Mouse (Mus musculus): ENCODE data around the gene Fam102a.

Fam102a gene

GRCm38 (mm10) chr2:32547964-32548739, 13.0 kb downstream of the Fam102a start:
- no peak for DNase-seq

- no peak for DNase-seq
Observed at GRCm38 (mm10) chr2:32549171-32549570, 14.0 kb downstream of the Fam102a start.

- no peak for DNase-seq
Observed at GRCm38 (mm10) chr2:32549764-32550163, 14.6 kb downstream of the Fam102a start.

- no peak for DNase-seq
Observed at GRCm38 (mm10) chr2:32551236-32551635, 16.1 kb downstream of the Fam102a start.

- DNase-seq, result no peak
Observed at GRCm38 (mm10) chr2:32553592-32554148, 18.5 kb downstream of the Fam102a start.

- DNase-seq, result no peak
Observed at GRCm38 (mm10) chr2:32555484-32555883, 20.4 kb downstream of the Fam102a start.

- no peak for DNase-seq
Observed at GRCm38 (mm10) chr2:32556019-32556418, 20.9 kb downstream of the Fam102a start.

- DNase-seq, result no peak
Observed at GRCm38 (mm10) chr2:32559570-32559969, 24.4 kb downstream of the Fam102a start.

GRCm38 (mm10) chr2:32566536-32567063, 31.5 kb downstream of the Fam102a start:
- DNase-seq, result peak; percentile 70

- DNase-seq, result peak; percentile 73
Observed at GRCm38 (mm10) chr2:32568149-32568548, 33.0 kb downstream of the Fam102a start.

- DNase-seq, result peak; percentile 52
Observed at GRCm38 (mm10) chr2:32568941-32569340, 33.8 kb downstream of the Fam102a start.

- peak; percentile 92 for DNase-seq
Observed at GRCm38 (mm10) chr2:32570698-32571494, 35.8 kb downstream of the Fam102a start, which contains the start of gene Dpm2. Gene Dpm2, plus strand, starts transcription at chr2:32570858.

GRCm38 (mm10) chr2:32572196-32572595, 37.1 kb downstream of the Fam102a start:
- DNase-seq, result peak; percentile 61

- DNase-seq, result peak; percentile 49
Observed at GRCm38 (mm10) chr2:32574497-32574896, 39.4 kb downstream of the Fam102a start, which contains the start of gene Pip5kl1. Gene Pip5kl1, plus strand, starts transcription at chr2:32574797.

GRCm38 (mm10) chr2:32574901-32575585, 39.9 kb downstream of the Fam102a start:
- DNase-seq, result peak; percentile 75

GRCm38 (mm10) chr2:32575586-32576160, 40.5 kb downstream of the Fam102a start, which contains the start of gene 9430097D07Rik:
Gene 9430097D07Rik, minus strand, starts transcription at chr2:32575684.
- peak; percentile 79 for DNase-seq

- peak; percentile 50 for DNase-seq
Observed at GRCm38 (mm10) chr2:32576532-32576931, 41.4 kb downstream of the Fam102a start.

GRCm38 (mm10) chr2:32578146-32579046, 43.3 kb downstream of the Fam102a start:
- DNase-seq, result peak; percentile 70

- DNase-seq, result peak; percentile 81
Observed at GRCm38 (mm10) chr2:32581450-32582095, 46.4 kb downstream of the Fam102a start.
